Mouse (Mus musculus): ENCODE measurements at regions not wholly inside any gene's neighbourhood (a gene's known extent, or its start where the extent isn't known, plus 50 kb on each side); places are given as distances from the start of the nearest gene placed in this dataset.

GRCm38 (mm10) chr3:40410749-40411310 is 120.3 kb upstream of the Intu start:
- TF ChIP-seq MAZ (IDR thresholded peaks at IDR 0.05; ENCODE audit: low read depth, low read length) (no peak), CHD2 (IDR thresholded peaks at IDR 0.05; ENCODE audit: low read length) (no peak), CTCF (conservative IDR thresholded peaks at IDR 0.05 in 1 of 2, IDR thresholded peaks at IDR 0.05 in 1 of 2; ENCODE audit: low read depth in 2 of 2, low read length in 2 of 2) (no peak), MYC (IDR thresholded peaks at IDR 0.05; ENCODE audit: low read depth, low read length) (no peak), POLR2A (IDR thresholded peaks at IDR 0.05; ENCODE audit: low read depth, low read length) (no peak), BHLHE40 (IDR thresholded peaks at IDR 0.05; ENCODE audit: low read depth, low read length) (no peak), ZC3H11A (IDR thresholded peaks at IDR 0.05; ENCODE audit: low read depth, low read length) (no peak), SIN3A (IDR thresholded peaks at IDR 0.05; ENCODE audit: low read length) (no peak), CHD1 (IDR thresholded peaks at IDR 0.05; ENCODE audit: low read depth, low read length) (no peak), MEF2A (IDR thresholded peaks at IDR 0.05; ENCODE audit: borderline replicate concordance, low read depth, low read length) (no peak), E2F4 (IDR thresholded peaks at IDR 0.05; ENCODE audit: insufficient replicate concordance, low read depth, low read length) (no peak)
